Mouse (Mus musculus) bone marrow macrophage, adult 2 months (primary cell): ENCODE measurements around the gene Calu.

Experiments used
- CTCF ChIP-seq: IDR thresholded peaks from 2 replicates; pipeline ENCODE4 v1.5.1; 2012; ENCODE audit warnings: low read depth, mild to moderate bottlenecking, low read length, moderate library complexity
- POLR2A ChIP-seq: IDR thresholded peaks from 2 replicates; pipeline ENCODE4 v1.6.1; 2012; ENCODE audit warnings: mild to moderate bottlenecking, low read depth, low read length, borderline replicate concordance

GRCm38 (mm10) chr6:29322147-29322546 is 25.7 kb upstream of the Calu start:
- no peak for TF ChIP-seq POLR2A
- TF ChIP-seq CTCF, result no peak
